Mouse (Mus musculus) thymus, adult 2 months (tissue): ENCODE data around the gene Gpn1.

Experiments
- CTCF ChIP-seq: fragments of 200-500 bp; IDR thresholded peaks from 2 replicates; pipeline ENCODE4 v1.5.1; 2012; ENCODE audit warnings: mild to moderate bottlenecking, control low read depth, low read length, moderate library complexity, borderline replicate concordance; ENCODE audit not compliant: control insufficient read depth, poor library complexity, insufficient read depth; ENCODE audit errors: extremely low read depth
- POLR2A ChIP-seq: fragments of 200-500 bp; IDR thresholded peaks from 2 replicates; pipeline ENCODE4 v1.6.1; 2012; ENCODE audit warnings: mild to moderate bottlenecking, low read length, control low read depth, moderate library complexity; ENCODE audit not compliant: control insufficient read depth, poor library complexity, insufficient read depth; ENCODE audit errors: extremely low read depth

- no peak for TF ChIP-seq POLR2A
- no peak for TF ChIP-seq CTCF
These were observed 67.6 kb downstream of the Gpn1 start for GRCm38 (mm10) chr5:31562036-31562666.
